Mouse (Mus musculus) urinary bladder, adult 18-20 months (tissue): ENCODE data around the gene Nfat5.

Experiments
- DNase-seq, 2 experiments: peaks; one replicate each; pipeline ENCODE4 v3.0.0; 2022; ENCODE audit warnings: low spot score in 2 of 2, mixed read lengths in 2 of 2

Nfat5 gene

GRCm38 (mm10) chr8:107292119-107292927 is 947 bp upstream of the Nfat5 start:
- no peak for DNase-seq

GRCm38 (mm10) chr8:107293641-107294628 is 665 bp downstream of the Nfat5 start:
- peak; percentile 36 to 55 for DNase-seq

GRCm38 (mm10) chr8:107295450-107295849 is 2.2 kb downstream of the Nfat5 start:
- DNase-seq: no peak

- DNase-seq: no peak
These were observed 18.6 kb downstream of the Nfat5 start for GRCm38 (mm10) chr8:107311876-107312275.

GRCm38 (mm10) chr8:107324142-107324541 is 30.9 kb downstream of the Nfat5 start:
- peak; percentile 20 to 59 for DNase-seq

GRCm38 (mm10) chr8:107329595-107329994 is 36.3 kb downstream of the Nfat5 start:
- no peak for DNase-seq

- DNase-seq: no peak
These were observed 43.2 kb downstream of the Nfat5 start for GRCm38 (mm10) chr8:107336480-107336879.

- no peak for DNase-seq
These were observed 77.0 kb downstream of the Nfat5 start for GRCm38 (mm10) chr8:107370311-107370710.

GRCm38 (mm10) chr8:107377346-107377745 is 84.1 kb downstream of the Nfat5 start:
- no peak for DNase-seq

GRCm38 (mm10) chr8:107380734-107381133 is 87.5 kb downstream of the Nfat5 start:
- DNase-seq: no peak

GRCm38 (mm10) chr8:107381666-107382065 is 88.4 kb downstream of the Nfat5 start:
- no peak for DNase-seq

GRCm38 (mm10) chr8:107382898-107383297 is 89.6 kb downstream of the Nfat5 start:
- no peak for DNase-seq

GRCm38 (mm10) chr8:107384651-107385050 is 91.4 kb downstream of the Nfat5 start:
- no peak for DNase-seq

- DNase-seq: no peak
These were observed 91.8 kb downstream of the Nfat5 start for GRCm38 (mm10) chr8:107385063-107385462.

- no peak for DNase-seq
These were observed 92.9 kb downstream of the Nfat5 start for GRCm38 (mm10) chr8:107386171-107386570.

- no peak for DNase-seq
These were observed 93.4 kb downstream of the Nfat5 start for GRCm38 (mm10) chr8:107386642-107387041.

- no peak for DNase-seq
These were observed 94.6 kb downstream of the Nfat5 start for GRCm38 (mm10) chr8:107387861-107388260.

GRCm38 (mm10) chr8:107389557-107389956 is 96.3 kb downstream of the Nfat5 start:
- no peak for DNase-seq

- no peak for DNase-seq
These were observed 97.3 kb downstream of the Nfat5 start for GRCm38 (mm10) chr8:107390476-107391135.

GRCm38 (mm10) chr8:107391136-107391516 is 97.9 kb downstream of the Nfat5 start:
- no peak for DNase-seq

GRCm38 (mm10) chr8:107395397-107395796 is 102.1 kb downstream of the Nfat5 start:
- DNase-seq: no peak

GRCm38 (mm10) chr8:107396106-107396670 is 102.9 kb downstream of the Nfat5 start:
- DNase-seq: no peak
